Mouse (Mus musculus): ENCODE results near the gene Myo16. TPM values are rescaled to one million over a fixed set of nuclear protein-coding genes. Genes with fewer than 3 reads are reported as not detected.
A peak's percentile ranks its signal among the peaks of the same experiment; 100 is the strongest.

Myo16 gene
- polyA plus RNA-seq, 1 experiment, result 0.12 TPM

DNA sequence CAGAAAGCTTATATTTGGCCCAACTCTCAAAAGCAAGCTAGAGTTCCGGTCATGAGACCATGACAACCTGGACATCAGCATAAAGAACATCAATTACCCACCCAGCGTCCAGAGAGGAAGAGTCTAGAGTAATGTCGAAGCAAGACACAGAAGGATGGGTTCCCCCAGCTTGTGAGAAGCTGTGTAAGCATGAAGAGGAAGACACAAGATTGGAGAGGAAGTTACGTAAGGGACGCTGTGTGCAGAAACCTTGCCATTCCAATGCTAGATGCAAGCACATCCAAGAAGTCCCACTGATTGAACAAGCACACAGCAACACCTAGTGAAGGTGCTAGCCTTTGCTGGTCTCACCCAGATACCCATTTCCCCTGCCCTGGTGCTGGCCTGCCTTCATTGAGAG lies 492.0 kb downstream of the Myo16 start:
- TF ChIP-seq CTCF (IDR thresholded peaks at IDR 0.05; ENCODE audit: borderline replicate concordance, insufficient read depth, low read length) (no peak), POLR2A (IDR thresholded peaks at IDR 0.05; ENCODE audit: low read depth, low read length) (no peak)
- H3K27ac ChIP-seq (ENCODE audit: insufficient read depth, low read length), result 0 out of 2 replicates have a peak overlapping the region, but pooled peaks have one; percentile 21
- no peak overlapping the region for H3K4me3 ChIP-seq (ENCODE audit: insufficient read depth, low read length)
- H3K4me1 ChIP-seq (ENCODE audit: control insufficient read depth, insufficient read depth, low read length), result peaks cover 5% of the 10 kb centered on the region

DNA sequence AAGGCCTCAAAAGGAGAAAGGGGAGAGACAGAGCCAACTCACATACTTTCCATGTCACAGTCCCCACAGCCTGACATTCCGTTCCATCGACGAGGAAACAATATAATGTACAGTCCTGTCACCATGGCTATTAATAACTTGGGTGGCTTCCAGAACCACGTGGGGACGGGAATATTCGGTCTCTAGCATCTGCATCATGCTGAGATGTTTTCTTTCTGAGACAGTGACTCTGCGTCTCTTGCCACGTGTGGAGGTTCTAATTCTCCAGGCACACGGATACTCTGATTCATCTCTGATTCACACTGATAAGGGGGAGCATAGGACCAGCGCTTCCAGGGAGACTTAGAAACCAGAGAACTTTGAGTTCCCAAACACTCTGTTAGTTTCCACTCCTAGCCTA lies 492.8 kb downstream of the Myo16 start:
- peak overlapping the region; percentile 84 for H3K27ac ChIP-seq (ENCODE audit: insufficient read depth, low read length)
- TF ChIP-seq POLR2A (IDR thresholded peaks at IDR 0.05; ENCODE audit: low read depth, low read length) (no peak), CTCF (IDR thresholded peaks at IDR 0.05; ENCODE audit: borderline replicate concordance, insufficient read depth, low read length) (no peak)
- no peak overlapping the region for H3K4me3 ChIP-seq (ENCODE audit: insufficient read depth, low read length)
- H3K4me1 ChIP-seq (ENCODE audit: control insufficient read depth, insufficient read depth, low read length), result peaks cover 5% of the 10 kb centered on the region

DNA sequence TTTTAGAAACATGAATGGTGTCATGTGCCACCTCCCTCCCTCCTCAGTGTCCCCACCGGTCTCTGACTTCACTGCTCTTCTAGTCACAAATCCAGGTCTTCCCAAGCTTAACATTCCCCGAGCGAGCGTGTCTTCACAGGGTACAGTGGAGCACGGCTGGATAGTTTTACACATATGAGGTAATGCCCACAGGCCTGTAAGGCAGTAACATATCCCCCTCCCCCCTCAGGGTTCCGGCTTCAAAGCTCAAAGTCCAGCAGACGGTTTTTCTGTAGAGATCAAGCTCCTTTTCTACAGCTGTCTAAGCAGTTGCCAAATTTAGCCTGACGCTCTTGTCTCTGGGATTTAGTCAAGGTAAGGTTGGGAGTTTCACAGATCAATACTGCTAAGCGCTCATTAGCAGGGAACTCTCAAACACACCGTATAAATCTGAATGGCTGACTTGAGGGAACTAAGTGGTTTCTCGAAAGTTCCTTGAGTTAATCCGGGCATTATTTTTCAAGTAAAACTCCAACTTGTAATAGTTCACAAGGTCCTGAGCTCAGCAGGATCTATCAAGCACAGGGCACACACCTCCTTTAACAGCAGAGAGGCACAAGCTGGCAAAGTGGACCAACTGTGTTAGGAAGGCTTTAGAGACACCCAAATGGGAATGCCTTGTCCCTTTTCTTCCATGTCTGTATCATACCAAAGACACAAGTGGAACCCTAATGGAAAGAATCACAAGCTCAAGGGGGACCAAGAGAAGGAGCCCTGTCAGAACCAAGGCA lies 498.0 kb downstream of the Myo16 start:
- Histone ChIP-seq H3K4me1 (ENCODE audit: control insufficient read depth, insufficient read depth, low read length) (peaks cover 5% of the 10 kb centered on the region; the same call in 1 of the 2 replicates), H3K4me3 (ENCODE audit: insufficient read depth, low read length) (no peak overlapping the region), H3K27ac (ENCODE audit: insufficient read depth, low read length) (no peak overlapping the region)
- no peak for TF ChIP-seq CTCF (IDR thresholded peaks at IDR 0.05; ENCODE audit: borderline replicate concordance, insufficient read depth, low read length)
- no peak for TF ChIP-seq POLR2A (IDR thresholded peaks at IDR 0.05; ENCODE audit: low read depth, low read length)

DNA sequence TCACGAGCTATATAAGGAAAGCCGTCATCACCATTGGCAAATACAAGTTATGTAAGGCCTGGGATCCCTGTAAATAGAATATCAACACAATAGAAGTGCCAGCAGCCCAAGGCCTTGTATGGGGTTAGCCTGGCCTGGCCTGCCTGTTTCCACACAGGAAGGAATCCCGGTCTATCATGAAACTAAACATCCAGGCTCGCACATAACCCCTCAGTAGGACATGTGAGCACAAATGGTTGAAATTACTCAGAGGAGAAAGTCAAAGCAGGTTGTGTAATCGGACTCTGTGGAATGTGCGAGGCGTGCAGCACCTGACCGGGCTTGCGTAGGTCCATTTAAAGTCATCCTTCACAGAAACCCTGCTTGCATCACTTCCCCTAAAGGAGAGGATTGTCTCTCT lies 499.6 kb downstream of the Myo16 start:
- no peak overlapping the region for H3K27ac ChIP-seq (ENCODE audit: insufficient read depth, low read length)
- peaks cover 5% of the 10 kb centered on the region; the same call in 1 of the 2 replicates for H3K4me1 ChIP-seq (ENCODE audit: control insufficient read depth, insufficient read depth, low read length)
- TF ChIP-seq CTCF (IDR thresholded peaks at IDR 0.05; ENCODE audit: borderline replicate concordance, insufficient read depth, low read length) (no peak), POLR2A (IDR thresholded peaks at IDR 0.05; ENCODE audit: low read depth, low read length) (no peak)

DNA sequence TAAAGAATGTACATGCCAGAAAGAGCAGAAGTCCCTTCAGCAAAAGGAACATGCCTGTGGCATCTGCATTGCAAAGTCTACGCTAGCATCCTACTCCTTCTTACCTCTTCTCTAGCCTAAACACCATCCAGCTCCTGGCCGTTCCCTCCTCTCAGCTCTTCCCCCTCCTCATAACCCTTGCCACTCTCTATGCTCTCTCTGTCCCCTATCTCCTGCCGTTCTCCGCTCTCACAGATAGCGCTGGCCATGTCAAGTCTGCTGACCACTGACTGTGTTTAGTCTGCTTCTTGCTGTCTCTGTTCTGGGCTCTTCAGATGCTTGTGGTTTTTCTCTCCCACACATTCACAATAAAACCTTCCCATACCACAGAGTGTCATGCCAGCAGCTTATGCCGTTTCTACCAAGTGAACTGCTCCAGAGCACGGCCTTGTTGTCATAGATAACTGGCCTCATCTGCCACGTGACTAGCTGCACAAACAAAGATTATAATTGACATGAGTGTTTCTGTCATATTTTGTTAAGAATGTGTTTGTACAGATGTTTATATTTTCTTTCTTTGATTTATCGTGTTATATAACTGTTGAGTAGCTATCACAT lies 501.3 kb downstream of the Myo16 start:
- Histone ChIP-seq H3K4me3 (ENCODE audit: insufficient read depth, low read length) (no peak overlapping the region), H3K4me1 (ENCODE audit: control insufficient read depth, insufficient read depth, low read length) (peaks cover 5% of the 10 kb centered on the region; the same call in 1 of the 2 replicates), H3K27ac (ENCODE audit: insufficient read depth, low read length) (no peak overlapping the region)
- TF ChIP-seq POLR2A (IDR thresholded peaks at IDR 0.05; ENCODE audit: low read depth, low read length) (no peak), CTCF (IDR thresholded peaks at IDR 0.05; ENCODE audit: borderline replicate concordance, insufficient read depth, low read length) (no peak)

More for the DNA sequence above, 499.6 kb downstream of the Myo16 start:
- H3K4me3 ChIP-seq (ENCODE audit: insufficient read depth, low read length), result no peak overlapping the region

DNA sequence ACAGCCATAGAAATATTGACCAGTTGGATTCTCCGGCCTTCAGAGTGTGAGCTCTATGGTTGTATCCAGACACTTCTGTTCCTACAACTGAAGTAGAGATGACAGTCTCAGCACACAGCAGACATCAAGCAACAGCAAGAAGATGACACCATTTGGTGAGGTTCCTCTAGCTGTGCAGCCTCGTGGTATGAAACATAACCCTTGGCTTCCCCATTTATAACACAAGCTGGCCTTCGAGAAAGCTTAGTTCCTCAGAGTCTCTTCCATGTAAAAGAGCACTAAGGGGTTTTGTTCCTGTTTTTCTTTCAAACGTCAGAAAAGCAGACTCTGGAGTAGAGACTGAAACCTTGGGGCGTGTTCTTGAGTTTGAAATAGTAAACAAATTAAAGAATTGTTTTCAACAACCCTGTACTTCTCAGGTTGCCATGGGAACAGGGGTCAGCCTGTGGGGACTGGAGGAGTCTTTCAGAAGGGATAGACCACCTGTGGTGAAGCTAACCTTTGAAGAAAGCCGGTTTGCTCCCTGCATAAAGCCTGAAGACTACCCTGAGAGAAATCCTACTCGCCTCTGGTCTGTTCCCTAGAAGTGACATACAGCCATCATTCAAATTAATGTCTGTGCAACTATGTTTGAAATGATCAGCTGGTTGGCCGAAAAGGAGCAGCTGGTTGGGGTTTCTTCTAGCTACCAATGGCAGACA lies 510.2 kb downstream of the Myo16 start:
- H3K4me1 ChIP-seq (ENCODE audit: control insufficient read depth, insufficient read depth, low read length), result peaks cover 10% of the 10 kb centered on the region
- H3K4me3 ChIP-seq (ENCODE audit: insufficient read depth, low read length), result no peak overlapping the region
- H3K27ac ChIP-seq (ENCODE audit: insufficient read depth, low read length), result no peak overlapping the region
- no peak for TF ChIP-seq POLR2A (IDR thresholded peaks at IDR 0.05; ENCODE audit: low read depth, low read length)
- TF ChIP-seq CTCF (IDR thresholded peaks at IDR 0.05; ENCODE audit: borderline replicate concordance, insufficient read depth, low read length), result no peak

DNA sequence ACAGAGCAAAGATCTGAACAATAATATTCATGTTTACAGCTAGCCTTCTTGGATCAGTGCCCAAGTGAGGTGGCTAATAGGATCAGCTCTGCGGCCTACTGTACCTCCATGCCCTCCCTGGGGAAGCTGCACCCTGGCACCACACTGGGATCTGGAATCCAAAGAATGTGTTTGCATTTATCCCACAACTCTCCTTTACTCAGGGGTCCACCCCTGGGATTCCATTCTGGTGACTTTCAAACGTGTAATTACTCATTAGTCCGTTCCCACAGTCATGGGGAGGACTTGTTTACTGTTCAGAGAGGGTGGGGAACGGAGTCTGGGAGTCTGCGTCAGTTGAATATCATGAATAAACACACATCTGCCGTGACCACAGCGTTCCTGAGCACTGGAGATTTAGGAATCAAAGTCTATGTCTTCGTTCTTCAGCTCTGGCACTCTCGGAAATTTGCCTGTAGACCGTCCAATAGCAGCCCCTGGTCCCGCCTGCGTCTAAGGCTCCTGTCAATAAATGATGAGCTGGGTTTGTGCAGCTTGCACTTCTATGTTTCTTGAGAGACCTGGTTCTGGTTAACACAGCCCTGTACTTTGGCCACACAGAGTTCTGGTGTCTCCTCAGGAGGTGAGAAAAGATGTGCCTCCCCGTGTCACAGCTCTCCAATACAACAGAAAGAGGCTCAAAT lies 511.3 kb downstream of the Myo16 start:
- TF ChIP-seq POLR2A (IDR thresholded peaks at IDR 0.05; ENCODE audit: low read depth, low read length) (no peak), CTCF (IDR thresholded peaks at IDR 0.05; ENCODE audit: borderline replicate concordance, insufficient read depth, low read length) (no peak)
- peak overlapping the region; percentile 45 for H3K27ac ChIP-seq (ENCODE audit: insufficient read depth, low read length)
- no peak overlapping the region for H3K4me3 ChIP-seq (ENCODE audit: insufficient read depth, low read length)
- H3K4me1 ChIP-seq (ENCODE audit: control insufficient read depth, insufficient read depth, low read length), result peaks cover 10% of the 10 kb centered on the region

DNA sequence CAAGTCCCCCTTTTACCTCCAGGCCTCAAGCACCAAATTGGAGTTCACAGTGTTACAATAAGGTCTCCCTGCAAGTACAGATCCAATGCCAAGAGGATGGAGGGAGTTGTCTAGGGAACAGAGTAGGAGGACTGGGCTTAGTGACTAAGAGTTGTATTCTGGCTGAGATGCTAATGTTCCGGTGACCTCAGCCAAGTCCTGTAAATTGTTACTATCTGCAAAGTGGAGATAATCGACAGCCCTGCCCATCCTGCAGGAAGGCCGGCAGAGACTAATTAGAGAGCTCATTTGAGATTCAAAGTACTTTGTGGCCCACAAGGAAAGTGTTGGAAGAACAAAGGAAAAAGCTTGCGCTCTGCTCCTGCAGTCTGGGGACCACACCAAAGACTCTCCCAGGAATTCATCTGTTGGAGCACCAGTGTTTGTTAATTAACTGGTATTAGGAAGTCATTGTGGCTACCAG lies 512.1 kb downstream of the Myo16 start:
- H3K27ac ChIP-seq (ENCODE audit: insufficient read depth, low read length), result no peak overlapping the region; the same call in 1 of the 2 replicates
- no peak overlapping the region for H3K4me3 ChIP-seq (ENCODE audit: insufficient read depth, low read length)
- H3K4me1 ChIP-seq (ENCODE audit: control insufficient read depth, insufficient read depth, low read length), result peaks cover 10% of the 10 kb centered on the region
- TF ChIP-seq CTCF (IDR thresholded peaks at IDR 0.05; ENCODE audit: borderline replicate concordance, insufficient read depth, low read length) (no peak), POLR2A (IDR thresholded peaks at IDR 0.05; ENCODE audit: low read depth, low read length) (no peak)

DNA sequence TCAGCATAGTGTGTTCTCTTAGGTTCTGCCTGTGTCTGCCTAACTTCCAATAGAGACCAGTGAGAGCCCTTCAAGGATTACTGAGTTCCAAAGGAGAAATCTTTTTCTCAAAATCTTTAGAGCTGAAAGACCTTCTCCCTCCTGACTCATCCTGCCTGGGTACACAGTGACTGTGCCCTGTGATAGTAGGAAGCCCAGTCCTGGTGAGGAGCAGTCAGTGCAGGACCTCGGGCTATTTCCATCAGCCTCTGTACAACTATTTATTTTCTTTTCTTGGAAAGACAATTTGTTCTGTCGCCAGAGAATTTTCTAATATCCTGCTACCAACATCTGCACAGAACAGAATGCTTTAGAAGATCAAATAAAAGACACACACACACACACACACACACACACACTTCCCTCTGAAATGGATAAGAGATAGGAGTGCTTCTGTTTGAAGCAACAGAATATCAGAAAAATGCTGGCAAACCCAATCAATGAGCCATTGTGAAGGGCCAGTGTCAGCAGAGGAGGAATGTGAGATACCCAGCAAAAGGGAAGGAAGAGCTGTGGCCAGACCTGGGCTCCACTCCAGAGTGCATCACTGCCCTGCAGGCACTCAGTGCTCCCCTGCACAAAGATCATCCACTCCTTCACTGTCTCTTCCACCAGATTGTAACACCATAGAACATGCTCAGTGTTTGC lies 518.3 kb downstream of the Myo16 start:
- Histone ChIP-seq H3K27ac (ENCODE audit: insufficient read depth, low read length) (no peak overlapping the region), H3K4me1 (ENCODE audit: control insufficient read depth, insufficient read depth, low read length) (no peaks in the 10 kb centered on the region), H3K4me3 (ENCODE audit: insufficient read depth, low read length) (no peak overlapping the region)
- no peak for TF ChIP-seq POLR2A (IDR thresholded peaks at IDR 0.05; ENCODE audit: low read depth, low read length)
- no peak for TF ChIP-seq CTCF (IDR thresholded peaks at IDR 0.05; ENCODE audit: borderline replicate concordance, insufficient read depth, low read length)
